Mouse (Mus musculus): ENCODE data around the gene Tenm4. TPM values are rescaled to one million over a fixed set of nuclear protein-coding genes. Genes with fewer than 3 reads are reported as not detected.
A peak's percentile ranks its signal among the peaks of the same experiment; 100 is the strongest.

The Tenm4 gene
- total RNA-seq, 2 experiments from 2014 or later: 16.0 to 23.0 TPM

DNA sequence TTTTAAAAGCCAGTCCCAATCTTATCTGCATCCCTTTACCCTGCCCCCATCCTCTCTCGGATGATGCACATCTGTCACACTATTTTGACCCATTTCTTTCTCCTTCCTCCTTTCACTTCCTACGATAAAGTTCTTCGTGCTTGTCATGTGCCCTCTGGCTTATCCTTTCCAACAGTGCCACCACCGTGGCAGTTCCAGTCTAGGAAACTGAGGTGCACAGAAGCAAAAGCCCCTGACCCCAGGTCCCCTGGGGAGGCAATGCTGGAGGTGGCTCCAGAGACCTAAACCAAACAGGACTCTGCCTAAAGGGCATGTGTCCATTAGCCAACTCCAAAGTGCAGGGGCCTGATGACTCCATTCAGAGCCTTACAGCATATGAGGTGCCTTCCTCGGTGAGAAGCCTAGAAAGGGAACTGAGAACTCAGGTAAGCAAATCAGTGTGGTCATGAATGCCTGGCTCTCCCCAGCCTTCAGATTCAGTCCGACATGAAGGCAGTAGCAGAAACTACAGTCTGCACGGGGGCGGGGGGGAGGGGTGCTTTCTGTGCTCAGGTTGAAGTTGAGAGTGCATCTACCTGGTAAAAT lies 235.7 kb downstream of the Tenm4 start:
- no peak for DNase-seq (ENCODE audit: low spot score in 2 of 2)

DNA sequence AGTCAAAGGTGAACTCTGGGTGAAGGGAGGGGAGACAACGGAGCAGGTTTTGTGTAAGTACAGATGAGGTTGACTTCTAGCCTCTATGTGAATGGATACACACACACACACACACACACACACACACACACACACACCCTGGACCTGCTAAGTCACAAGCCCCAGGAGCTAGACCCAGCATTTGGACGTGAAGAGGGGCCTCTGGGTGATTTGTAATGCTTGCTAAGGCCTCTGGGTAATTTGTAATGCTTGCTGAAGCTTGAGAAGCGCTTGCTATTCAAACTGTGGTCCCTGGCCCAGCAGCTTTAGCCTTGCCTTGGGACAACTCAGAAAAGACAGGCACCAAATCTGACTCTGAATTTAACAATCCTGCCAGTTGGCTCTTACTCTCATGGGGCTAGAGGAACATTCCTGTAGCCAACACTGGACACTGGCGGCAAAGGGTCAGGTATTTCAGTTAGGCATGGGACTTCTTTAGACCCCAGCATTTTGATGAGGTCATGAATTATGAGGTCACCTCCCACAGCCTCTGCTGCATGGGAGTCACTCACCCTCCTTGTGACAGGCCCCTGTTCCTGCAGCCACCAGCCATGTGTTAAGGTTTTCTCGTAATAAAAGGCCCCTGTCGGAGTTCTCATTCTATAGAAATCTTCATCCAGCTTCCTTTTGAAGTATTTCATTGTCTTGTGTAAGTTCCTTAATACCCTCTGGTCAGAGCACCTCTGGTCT lies 237.3 kb downstream of the Tenm4 start:
- no peak for DNase-seq (ENCODE audit: low spot score in 2 of 2)

DNA sequence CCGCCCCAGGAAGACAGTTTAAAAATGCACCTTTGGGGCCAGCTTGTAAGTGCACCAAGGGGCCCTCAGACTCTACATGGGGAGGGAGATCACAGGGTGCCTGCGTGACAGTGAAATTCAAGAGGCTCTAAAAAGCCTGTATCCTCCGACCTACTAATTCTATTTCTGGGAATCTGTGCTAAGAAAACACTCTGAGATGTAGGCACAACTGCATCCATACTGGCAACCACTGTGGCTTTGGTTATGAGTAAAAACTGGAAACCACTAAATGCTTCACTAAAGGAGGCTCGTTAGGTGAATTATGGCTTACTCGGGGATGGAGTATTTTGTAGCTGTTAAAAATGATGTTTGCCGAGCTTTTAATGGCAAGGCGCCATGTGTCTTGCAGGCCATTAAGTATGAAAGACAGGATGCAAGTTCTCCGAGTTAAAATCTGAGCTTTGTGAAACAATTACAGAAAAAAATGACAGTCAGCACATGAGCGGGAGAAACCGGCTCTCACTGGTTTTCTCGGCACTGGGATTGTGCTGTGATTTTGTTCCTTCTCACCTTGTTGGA lies 238.4 kb downstream of the Tenm4 start:
- no peak for DNase-seq (ENCODE audit: low spot score in 2 of 2)

DNA sequence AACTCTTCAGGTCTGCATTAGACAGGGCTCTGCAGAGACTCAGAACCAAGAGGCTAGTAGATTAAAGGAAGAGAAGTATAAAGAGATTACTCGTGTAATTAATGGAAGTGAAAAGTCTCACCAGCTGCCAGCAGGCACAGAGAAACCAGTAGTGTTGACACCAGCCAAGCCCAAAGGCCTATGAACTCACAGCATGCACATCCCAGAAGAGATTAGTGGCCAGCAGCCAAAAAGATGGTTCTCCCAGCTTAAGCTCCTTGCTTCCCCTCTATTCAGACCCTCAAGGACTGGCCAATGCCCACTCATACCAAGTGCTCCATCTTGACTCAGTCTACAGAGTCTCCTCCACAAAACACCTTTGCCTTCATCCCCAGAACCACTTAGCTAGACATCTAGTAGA lies 242.8 kb downstream of the Tenm4 start:
- peak in 1 of 2 experiments; percentile 11 for DNase-seq (ENCODE audit: low spot score in 2 of 2)

DNA sequence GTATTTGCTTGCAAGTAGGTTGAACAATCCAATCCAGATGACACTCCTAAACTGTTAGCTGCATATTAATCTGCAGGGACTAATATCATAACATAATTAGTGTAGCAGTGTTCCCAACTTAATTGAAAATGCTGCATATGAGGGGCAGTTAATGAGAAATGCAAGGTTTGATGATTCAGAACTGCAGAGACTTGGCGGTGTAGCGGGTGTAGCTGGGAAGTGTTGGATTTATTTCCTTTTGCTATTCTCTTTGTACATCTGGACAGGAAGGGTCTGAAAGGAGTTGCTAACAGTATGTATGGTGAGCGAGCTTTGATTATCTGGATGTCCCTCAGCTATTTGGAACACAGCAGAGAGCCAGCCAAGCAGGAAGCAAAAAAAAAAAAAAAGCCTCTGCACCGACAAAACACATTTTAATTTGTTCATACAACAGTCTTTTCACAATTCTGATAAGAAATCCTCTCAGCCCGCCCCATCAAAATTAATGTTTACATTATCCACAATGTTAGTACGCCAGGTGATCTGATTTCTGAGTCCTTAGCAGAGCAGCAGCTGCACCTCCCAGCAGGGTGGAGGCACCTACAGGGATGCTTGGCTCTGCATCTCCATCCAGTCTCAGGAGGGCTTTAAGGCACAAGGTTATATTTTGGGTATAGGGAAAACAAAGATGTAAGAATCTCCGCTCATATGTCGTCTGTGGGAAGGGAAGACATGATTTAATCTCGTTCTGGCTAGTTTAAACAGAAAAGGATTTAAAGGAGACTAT lies 243.4 kb downstream of the Tenm4 start:
- DNase-seq (ENCODE audit: low spot score in 2 of 2): no peak

DNA sequence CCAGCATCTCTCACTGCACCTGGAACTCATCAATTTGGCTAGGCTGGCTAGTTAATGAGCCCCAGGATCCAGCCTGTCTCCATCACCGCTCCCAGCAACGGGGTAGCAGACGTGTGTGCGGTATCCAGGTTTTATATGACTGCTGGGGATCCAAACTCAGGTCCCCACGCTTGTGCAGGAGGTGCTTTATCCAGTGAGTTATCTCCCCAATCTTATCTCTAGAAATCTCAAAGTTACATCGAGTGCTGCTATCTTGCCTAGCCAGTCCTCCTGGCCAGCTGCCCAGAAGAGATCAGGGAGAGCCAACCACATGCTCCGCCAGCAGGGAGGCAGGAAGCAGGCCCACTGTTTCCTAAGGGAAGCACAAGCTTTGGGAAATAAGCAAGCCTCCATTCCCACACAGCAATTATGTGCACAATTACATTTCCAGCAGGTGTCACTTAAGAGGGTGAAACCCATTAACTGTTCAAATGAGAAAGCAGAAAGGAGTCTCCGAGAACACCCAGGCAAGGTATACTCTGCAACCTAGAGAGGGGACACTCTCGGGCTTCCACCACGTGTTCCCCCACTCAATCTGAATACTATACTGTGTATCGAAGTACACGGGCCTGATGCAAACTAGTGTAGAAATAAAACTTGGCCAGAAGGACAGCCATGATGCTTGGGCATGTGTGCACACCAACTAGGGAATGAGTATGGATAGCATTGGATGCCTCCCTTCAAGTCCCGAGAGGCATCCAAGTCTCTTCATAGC lies 246.4 kb downstream of the Tenm4 start:
- peak; percentile 61 to 80 for DNase-seq (ENCODE audit: low spot score in 2 of 2)

DNA sequence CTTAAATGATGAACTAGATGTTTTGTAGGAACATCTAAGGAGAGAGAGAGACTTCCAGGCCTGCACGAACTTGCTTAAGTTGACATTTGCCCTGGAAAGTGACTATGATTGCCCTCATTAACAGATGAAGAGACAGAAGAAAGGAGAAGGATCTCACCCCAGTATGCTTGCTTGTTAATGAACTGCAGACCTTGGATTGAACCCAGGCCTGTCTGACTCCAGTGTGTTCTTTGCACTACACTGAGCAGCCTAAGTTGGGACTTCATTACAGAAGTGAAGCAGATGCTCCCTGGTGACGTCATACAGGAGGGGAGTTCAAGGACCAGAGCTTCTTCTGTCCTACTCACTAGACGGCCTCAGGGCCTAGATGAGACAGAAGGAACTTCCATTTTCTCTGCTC lies 247.1 kb downstream of the Tenm4 start:
- no peak for DNase-seq (ENCODE audit: low spot score in 2 of 2)

DNA sequence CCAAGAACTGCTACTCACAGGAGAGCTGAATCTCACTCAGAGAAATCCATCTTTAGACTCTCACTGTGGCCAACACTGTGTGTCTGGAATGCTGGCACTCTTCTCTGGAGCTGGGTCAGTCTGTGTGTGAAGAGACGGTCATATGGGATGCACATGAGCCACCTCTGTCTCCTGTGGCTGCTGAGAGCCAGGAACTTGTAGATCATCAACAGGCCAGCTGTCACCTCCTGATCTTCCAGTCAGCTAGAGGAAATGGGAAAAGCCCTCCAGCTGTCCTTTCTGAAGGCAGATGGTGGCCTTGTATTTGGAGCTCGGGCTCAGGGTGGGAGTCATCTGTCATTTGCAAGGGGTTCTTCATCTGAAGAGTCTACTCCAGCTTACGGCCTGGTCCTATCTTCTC lies 249.0 kb downstream of the Tenm4 start:
- peak in 1 of 2 experiments; percentile 17 for DNase-seq (ENCODE audit: low spot score in 2 of 2)

DNA sequence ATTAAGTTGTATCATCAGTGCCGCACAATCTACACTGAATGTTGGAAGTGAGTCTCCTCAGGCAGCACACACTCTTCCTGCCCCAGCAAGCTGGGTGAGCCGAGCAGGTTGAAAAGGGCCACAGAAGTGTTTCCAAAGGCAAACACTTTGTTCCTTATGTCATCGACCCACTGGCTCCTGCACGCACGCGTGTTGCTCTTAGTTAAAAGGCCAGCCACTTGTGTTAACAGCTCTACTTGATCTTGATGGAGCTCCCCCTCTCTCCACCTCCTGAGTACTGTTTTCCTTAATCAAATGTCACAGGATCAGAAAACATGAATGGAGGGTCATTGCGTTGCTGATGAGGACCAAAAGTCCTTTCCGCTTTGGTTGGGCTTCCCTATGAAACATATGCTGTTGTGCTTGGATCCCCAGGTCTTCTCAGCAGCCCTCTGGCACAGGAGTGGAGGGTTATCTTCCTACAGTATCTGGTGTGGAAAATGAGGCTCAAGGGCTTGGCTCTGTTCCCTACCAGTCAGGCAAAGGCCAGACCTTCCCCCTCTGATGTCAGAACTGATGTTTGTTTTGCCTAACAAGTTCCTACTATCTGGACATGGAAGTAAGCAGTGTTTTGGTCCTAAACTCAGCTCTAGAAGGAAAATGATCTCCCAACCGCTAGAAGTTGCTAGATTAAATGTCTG lies 250.0 kb downstream of the Tenm4 start:
- peak in 1 of 2 experiments; percentile 23 for DNase-seq (ENCODE audit: low spot score in 2 of 2)

DNA sequence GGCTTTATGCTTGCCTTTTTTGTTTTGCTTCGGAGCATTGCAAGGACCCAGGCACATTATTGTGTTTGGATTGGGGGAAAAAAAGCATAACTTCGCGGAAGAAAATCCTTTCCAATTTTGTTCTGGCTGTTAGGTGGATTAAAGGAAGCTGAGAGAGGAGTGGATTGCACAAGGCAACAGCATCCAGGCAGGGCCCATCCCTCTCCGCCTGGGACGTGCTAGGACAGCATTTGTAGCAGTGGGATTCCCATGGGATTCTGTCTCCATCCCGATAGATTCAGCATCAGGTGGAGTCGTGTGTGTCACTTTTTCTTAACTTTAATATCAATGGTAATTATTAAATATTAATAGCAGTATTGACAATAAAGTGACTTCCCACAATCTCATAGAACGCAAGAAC lies 255.9 kb downstream of the Tenm4 start:
- DNase-seq (ENCODE audit: low spot score in 2 of 2): no peak

DNA sequence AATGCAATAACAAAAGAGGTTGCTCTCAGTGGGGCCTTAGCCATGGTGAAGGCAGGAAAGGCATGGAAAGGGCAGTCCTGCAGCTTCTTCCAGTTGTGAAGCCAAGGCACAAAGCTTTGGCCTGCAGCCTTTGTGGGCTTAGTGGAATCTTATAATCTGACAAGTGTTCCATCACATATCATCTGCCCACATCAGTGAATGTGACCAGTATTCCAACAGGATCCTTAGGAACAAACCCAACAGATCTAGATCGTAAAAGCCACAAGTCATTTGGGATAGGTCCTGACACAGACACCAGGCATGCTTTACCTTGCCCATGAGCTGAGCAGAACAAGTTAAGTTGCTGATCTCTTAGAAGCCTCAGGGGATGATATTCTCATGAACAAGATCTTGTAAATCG lies 262.3 kb downstream of the Tenm4 start:
- DNase-seq (ENCODE audit: low spot score in 2 of 2): no peak

DNA sequence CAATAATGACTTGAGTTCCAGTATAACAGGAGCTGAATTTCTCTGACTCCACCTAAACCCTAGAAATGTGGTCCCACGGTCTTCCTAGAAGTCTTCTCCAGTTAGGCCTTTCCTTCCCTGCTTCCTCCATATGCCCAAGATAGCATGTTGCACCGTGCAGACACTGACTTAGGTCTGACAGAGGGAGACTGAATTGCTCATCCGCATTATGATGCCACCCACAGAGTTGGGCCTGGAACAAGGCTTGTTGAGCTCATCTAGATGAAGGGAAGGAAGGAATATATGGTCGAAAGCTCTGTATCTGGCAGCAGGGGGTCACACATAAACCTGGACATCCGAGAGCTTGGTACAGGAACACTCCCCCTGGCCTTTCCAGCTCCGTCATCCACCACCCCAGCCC lies 267.3 kb downstream of the Tenm4 start:
- DNase-seq (ENCODE audit: low spot score in 2 of 2): no peak

DNA sequence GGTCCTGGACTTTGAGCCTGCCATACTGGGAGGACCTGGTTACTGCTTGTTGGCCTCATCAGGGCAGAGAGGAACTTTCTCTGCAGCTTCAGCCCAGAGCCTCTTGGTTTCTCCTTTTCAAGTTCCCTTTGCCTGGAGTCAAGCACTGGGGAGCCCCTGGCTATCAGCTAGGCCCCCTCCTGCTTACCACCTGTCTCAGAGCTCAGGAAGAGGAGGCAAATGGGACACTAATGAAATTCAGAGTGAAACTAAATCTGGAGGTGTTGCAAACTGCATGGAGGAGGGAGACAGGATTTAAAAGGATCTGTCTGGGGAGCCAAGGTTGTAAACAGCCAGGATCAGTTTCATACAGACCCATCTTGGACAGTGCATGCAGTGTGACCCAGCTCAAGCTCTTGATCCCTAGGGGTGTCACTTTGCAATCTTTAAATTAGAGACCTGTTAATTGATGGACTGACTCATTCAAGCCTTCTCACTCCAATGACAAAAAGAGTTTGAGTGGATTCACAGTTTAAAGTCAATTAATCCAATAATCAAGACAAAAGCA lies 269.2 kb downstream of the Tenm4 start:
- DNase-seq (ENCODE audit: low spot score in 2 of 2): no peak

DNA sequence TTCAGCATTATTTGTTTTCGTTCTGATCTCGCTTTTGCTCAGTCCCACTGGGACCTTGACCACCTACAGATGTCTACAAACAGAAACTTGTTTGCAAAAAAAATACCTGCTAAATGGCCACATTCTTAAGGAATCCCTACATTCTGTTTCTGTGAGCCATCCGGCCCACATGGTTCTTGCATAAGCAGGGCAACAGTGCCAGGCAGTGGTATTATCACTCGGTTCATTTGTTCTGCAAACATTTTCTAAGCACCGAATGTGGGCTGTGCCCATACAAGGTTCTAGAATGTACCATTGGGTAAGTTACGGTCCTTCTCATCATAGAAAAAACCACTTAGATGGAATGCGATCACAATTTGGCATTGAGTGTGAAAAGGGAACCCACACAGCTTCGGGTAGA lies 274.7 kb downstream of the Tenm4 start:
- no peak for DNase-seq (ENCODE audit: low spot score in 2 of 2)

DNA sequence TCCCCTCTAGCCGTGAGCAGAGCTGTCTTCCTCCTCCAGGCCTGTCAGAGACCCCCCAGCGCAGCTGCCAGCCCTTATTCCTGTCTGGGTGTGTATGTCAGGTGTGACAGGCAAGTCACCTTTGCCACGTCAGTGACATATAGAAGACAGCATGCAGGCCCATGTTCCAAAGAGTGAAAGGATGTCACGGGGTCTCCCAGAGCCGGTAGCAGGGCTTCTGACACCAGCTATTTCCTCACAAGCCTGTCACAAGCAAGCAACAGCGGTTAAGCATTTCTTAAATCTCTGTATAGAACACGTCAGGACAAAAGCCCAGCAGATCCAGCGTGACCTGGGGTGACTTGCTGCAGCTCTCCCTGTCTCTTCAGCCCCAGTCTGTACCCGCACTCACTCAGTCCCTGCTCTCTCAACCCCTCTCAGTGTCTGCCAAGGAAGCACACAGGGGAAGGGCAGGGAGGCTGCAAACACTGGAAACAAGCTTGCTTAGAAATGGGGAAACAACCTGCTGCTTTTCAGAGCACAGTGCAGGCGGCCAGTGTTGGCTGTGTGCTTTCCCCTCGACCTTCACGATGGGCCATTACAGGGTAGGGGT lies 276.9 kb downstream of the Tenm4 start:
- DNase-seq (ENCODE audit: low spot score in 2 of 2): no peak

DNA sequence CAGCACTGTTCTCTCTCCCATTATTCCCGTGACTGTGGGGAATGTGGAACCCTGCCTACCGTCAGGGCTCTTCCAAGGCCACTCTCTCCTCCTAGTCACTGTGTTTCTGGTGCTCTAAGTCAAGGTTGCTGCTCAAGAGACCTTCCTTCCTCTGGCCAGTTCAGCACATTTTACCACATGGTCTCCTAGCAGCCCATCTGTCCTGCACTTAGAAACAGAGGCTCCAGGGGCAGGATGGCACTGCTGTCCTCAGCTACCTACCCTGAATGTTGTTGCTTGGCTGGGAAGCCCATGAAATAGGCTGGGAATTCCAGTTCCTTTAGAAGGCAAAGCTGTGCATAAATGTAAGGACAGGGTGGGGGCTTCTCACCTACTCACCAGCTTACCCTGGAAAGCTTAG lies 284.9 kb downstream of the Tenm4 start:
- DNase-seq (ENCODE audit: low spot score in 2 of 2): no peak

DNA sequence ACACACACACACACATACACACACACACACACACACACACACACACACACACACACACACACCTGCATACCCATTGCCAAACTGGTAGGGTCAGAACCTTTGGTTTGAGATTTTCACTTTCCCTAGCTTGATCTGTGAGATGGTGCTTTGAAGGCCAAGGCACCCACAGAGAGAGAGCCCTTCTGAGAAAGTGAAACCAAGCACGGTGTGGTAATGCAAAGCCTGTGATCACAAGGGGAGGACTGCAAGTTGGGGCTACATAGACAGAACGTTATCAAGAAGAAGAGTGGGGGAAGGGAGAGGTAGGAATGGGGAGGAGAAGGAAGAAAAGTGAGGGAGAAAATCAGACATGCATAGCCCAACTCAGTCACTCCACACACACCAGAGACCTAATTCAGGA lies 285.6 kb downstream of the Tenm4 start:
- DNase-seq (ENCODE audit: low spot score in 2 of 2): no peak

DNA sequence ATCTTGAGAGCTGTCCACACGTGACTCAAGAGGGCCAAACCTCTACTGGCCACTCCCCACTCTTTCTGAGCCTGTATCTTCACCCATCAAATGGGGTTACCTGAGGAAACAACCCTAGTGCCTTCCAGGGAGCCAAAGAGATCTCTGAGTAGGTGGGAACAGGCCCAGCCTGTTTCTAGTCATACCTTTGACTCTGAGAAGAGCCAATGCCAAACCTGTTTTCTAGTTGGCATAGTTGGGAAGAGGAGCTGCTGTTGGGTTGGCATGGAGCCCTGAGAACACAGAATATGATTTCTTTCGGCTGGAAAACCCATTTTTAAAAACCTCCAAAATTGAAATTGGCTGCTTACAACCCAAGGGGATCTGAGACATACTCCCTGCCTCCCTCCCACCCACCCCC lies 286.8 kb downstream of the Tenm4 start:
- DNase-seq (ENCODE audit: low spot score in 2 of 2): no peak

DNA sequence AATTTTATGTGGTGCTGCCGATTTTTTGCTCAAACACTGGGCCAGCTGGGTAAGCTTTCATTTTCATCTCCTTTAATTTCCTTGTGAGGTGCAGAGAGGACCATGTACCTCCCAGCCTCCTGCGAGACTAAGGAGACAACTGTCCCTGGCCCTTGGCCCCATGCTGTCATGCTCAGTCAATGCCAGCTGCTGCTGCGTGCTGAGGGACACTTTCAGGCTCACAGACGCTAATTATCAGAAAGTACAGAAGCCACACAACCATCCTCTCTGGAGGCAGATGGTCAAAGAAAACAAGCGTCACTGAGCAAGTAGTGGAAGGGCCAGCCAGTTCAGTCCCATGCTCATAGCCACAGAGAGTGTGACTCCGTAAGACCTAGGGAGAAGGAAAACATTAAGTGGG lies 287.9 kb downstream of the Tenm4 start:
- no peak for DNase-seq (ENCODE audit: low spot score in 2 of 2)

DNA sequence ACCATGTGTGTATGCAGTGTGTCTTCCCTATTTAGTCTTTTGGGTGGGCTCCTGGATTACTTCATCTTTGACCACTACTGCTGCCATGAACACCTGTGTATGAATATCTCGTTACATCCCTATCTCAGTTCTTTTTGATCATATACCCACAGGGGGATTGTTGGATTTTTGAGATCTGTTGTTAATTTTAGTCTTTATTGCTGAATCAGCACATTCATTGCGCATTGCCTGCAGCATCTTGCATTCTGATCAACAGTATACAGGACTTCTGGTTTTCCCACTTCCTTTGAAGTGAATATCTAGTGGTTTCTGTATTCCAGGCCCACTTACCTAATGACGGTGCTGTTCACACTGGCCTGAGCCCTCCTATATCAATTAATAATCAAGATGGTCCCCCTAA lies 295.7 kb downstream of the Tenm4 start:
- DNase-seq (ENCODE audit: low spot score in 2 of 2): no peak

Measured in gastrocnemius, postnatal 4 days (tissue).